Mouse (Mus musculus): ENCODE results near the gene Tmem63a.
"Not testable (repeated sequence)": the region's sequence is repeated elsewhere in the genome, so short reads cannot be mapped to it uniquely, and the experiment has no call there.

Gene Tmem63a

DNA sequence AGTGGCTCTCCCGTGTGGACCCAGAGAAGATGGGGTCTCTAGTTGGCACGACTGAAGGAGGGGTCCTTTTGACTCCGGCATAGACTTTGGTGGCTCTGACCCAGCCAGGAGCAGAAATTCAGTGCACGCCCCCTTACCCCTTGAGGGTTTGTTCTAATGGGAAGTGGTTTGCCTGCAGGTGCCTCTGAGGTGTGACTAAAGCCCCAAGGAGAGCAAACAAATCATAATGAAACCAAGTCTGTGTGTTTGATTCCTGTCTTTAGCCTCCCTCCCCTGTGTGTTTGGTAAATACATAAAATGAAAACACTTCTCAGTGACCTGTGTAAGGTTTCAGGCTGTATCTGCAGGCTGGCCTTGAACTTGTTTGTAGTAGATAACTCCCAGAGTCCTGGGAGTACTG is 15.9 kb upstream of the Tmem63a start:
- DNase-seq (ENCODE audit: low spot score), result no peak

DNA sequence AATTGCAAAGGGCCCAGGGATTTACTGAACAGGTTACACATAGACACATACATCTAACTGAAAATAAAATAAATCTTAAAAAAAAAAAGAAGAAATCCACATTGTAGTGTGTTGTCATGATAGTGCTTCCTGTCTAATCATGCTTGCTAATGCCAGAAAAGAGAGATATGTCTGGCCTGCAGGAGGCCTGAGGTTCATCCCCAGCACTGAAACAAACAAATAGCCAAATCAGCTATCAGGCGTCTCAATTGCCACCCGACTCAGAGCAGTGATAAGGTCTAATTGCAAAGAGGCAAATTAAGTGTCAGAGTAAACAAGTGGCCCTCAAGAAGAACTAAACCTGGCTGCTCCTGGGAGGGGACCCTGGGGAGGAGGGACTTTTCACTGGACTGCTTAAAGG is 12.5 kb upstream of the Tmem63a start:
- no peak for DNase-seq (ENCODE audit: low spot score)

- DNase-seq (ENCODE audit: low spot score), result no peak
Observed at GRCm38 (mm10) chr1:180931106-180931505, 11.0 kb upstream of the Tmem63a start.

- no peak for DNase-seq (ENCODE audit: low spot score)
Observed at GRCm38 (mm10) chr1:180933659-180934058, 8.5 kb upstream of the Tmem63a start.

DNA sequence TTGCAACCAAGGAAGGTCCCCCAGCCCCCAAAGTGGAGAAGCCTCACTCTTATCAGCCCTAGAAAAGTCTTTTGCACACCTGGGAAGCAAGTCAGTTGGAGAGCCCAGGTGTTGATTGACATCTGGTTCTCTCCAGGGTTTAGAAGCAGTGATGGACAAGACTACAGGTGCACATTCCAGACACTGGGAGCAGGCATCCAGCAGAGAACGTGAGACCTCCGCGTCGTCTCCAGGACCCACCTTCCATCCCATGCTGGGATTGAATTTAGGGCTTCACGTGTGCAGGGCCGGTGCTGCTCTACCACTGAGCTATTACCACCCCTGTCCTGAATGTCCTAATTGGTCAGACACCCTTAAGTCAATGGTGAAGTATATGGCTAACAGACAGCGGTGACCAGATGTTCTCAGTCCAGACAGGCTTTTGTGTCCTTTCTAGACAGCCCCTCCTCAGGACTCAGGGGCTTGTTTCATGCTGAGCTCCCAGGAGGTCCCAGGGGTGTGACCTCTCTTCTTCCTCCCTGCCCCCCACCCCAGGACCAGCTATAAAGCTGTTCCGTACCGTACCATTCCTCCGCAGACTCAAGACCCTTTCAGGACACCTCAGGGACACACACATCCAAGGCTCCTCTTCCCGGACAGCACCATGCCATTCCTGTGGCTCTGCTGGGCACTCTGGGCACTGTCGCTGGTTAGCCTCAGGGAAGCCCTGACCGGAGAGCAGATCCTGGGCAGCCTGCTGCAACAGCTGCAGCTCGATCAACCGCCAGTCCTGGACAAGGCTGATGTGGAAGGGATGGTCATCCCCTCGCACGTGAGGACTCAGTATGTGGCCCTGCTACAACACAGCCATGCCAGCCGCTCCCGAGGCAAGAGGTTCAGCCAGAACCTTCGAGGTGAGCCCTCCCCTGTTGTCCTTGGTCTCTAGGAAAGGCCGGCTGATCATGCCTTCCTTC is 7.4 kb upstream of the Tmem63a start, which contains the start of gene Lefty1:
TSS of gene Lefty1 (plus strand) at position 556 of the 953 bp plus-strand sequence.
- no peak for DNase-seq (ENCODE audit: low spot score)

DNA sequence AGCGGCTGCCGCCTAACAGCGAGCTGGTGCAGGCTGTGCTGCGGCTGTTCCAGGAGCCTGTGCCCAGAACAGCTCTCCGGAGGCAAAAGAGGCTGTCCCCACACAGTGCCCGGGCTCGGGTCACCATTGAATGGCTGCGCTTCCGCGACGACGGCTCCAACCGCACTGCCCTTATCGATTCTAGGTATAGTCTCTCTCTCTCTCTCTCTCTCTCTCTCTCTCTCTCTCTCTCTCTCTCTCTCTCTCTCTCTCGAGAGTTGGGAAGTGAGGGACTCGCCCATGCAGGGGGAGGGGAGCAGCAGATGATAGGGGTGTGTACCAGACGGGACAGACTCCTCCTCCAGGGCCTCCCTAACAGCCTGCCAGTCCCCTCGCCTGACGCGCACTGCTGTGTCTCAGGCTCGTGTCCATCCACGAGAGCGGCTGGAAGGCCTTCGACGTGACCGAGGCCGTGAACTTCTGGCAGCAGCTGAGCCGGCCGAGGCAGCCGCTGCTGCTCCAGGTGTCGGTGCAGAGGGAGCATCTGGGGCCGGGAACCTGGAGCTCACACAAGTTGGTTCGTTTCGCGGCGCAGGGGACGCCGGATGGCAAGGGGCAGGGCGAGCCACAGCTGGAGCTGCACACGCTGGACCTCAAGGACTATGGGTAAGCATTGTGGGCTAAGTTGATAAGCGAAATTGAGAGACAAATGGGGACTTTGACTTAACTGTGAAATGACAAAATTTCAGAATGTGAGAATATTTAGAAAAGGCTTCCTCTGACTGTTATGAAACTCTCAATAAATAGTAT is 5.3 kb upstream of the Tmem63a start:
- DNase-seq (ENCODE audit: low spot score), result not testable (repeated sequence)

GRCm38 (mm10) chr1:180937631-180938030 is 4.5 kb upstream of the Tmem63a start:
- DNase-seq (ENCODE audit: low spot score), result not testable (repeated sequence)

- DNase-seq (ENCODE audit: low spot score), result not testable (repeated sequence)
Observed at GRCm38 (mm10) chr1:180938781-180939180, 3.4 kb upstream of the Tmem63a start.

GRCm38 (mm10) chr1:180940776-180941460 is 1.2 kb upstream of the Tmem63a start:
- no peak for DNase-seq (ENCODE audit: low spot score)

GRCm38 (mm10) chr1:180941726-180942125 is 418 bp upstream of the Tmem63a start:
- no peak for DNase-seq (ENCODE audit: low spot score)

GRCm38 (mm10) chr1:180943032-180943644 is 994 bp downstream of the Tmem63a start:
- no peak for DNase-seq (ENCODE audit: low spot score)

GRCm38 (mm10) chr1:180943896-180944295 is 1.8 kb downstream of the Tmem63a start:
- no peak for DNase-seq (ENCODE audit: low spot score)

DNA sequence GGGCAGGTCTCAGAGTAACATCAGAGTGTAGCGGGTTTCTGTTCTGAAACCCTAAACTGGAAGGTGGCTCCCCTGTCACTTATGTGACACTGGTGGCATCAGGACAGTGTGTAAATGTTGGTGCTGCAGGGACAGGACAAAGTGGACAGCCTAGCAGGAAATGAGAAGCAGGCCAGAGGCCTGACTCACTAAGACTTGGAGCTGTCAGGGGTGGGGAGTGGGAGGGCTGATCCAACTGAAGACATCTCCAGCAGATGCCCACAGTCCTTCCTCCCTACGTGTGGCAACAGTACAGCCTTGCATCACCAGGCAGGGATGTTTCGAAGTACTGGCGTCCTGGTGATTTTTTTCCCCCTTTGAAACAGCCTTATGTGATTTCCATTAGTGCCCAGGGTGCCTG is 2.4 kb downstream of the Tmem63a start:
- no peak for DNase-seq (ENCODE audit: low spot score)

- peak; percentile 76 for DNase-seq (ENCODE audit: low spot score)
Observed at GRCm38 (mm10) chr1:180945001-180945980, 3.1 kb downstream of the Tmem63a start.

DNA sequence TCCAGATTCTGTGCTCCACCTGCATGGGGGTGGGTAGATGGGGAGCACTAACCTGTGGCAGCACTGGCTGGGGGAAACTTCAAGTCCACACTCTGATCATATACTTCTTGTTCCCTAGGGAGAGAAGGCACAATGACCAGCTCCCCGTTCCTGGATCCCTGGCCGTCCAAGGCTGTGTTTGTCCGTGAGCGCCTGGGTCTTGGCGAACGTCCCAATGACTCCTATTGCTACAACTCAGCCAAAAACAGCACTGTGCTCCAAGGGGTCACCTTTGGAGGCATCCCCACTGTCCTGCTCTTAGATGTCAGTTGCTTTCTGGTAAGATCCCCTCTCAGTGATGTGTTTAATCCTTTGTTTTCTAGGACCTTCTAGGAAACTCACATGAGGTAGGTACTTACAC is 4.3 kb downstream of the Tmem63a start:
- DNase-seq (ENCODE audit: low spot score), result no peak

DNA sequence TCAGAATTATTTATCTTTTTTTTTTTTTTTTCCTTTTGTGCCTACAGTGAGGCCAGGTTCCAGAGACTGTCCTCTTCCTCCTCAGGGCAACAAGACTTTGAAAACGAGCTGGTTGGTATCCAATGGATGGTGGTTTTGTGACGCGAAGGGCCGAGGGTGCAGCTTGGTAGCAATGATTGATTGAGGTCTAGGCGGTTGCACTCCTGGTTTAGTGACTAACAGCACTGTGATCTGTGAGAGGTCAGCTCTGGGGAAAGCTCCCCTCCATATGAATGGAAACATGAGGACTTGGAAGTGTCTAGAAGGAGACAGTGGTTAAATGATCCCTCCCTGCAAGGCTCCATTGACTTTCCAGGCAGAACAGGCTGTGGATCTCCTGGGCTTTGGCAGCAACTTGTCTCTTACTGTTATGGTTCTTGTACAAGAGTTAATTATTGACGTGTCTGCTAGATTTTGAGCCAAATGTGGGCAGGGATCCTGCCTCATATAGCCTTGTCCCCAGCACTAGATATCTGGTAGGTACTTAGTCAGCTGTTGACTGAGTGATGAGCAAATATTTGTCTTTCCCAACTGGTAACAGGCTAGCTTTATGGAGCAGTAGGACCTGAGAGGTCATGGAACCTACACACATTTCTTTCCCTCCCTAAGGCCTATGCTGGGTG is 10.1 kb downstream of the Tmem63a start:
- no peak for DNase-seq (ENCODE audit: low spot score)

GRCm38 (mm10) chr1:180952808-180953207 is 10.7 kb downstream of the Tmem63a start:
- DNase-seq (ENCODE audit: low spot score), result no peak

DNA sequence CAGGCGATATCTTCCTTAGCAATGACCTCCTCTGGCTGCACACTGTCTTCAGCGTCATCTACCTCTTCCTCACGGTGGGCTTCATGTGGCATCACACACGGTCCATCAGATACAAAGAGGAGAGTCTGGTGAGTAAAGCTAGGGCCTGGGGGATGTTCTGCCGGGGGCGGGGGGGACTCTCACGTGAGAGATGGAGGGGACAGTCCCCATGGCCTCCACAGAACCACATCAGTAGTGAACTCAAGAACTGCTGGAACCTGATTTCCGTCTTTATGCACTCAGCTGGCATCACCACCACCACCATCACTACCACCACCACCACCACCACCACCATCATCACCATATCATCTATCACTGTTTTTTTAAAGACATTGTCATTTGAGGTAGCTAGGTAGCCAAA is 14.3 kb downstream of the Tmem63a start:
- DNase-seq (ENCODE audit: low spot score), result no peak

- no peak for DNase-seq (ENCODE audit: low spot score)
Observed at GRCm38 (mm10) chr1:180956973-180957381, 14.8 kb downstream of the Tmem63a start.

DNA sequence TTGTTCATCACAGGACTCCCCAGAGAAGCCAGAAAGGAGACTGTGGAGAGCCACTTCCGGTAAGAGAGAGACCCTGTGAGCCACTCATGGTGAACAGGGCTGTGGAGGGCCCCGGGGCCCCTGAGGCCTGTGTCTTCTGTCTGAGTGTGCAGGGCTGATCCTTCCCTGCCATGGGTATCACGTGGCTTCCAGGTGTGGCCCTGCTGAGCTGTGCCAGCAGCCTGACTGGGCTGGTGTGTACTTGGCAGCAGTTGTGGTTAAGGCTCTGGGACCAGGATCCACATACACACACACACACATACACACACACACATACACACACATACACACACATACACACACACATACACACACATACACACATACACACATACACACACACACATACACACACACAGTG is 15.8 kb downstream of the Tmem63a start:
- DNase-seq (ENCODE audit: low spot score), result no peak
